Mouse (Mus musculus): ENCODE measurements around the gene Ttc37.

The Ttc37 gene

DNA sequence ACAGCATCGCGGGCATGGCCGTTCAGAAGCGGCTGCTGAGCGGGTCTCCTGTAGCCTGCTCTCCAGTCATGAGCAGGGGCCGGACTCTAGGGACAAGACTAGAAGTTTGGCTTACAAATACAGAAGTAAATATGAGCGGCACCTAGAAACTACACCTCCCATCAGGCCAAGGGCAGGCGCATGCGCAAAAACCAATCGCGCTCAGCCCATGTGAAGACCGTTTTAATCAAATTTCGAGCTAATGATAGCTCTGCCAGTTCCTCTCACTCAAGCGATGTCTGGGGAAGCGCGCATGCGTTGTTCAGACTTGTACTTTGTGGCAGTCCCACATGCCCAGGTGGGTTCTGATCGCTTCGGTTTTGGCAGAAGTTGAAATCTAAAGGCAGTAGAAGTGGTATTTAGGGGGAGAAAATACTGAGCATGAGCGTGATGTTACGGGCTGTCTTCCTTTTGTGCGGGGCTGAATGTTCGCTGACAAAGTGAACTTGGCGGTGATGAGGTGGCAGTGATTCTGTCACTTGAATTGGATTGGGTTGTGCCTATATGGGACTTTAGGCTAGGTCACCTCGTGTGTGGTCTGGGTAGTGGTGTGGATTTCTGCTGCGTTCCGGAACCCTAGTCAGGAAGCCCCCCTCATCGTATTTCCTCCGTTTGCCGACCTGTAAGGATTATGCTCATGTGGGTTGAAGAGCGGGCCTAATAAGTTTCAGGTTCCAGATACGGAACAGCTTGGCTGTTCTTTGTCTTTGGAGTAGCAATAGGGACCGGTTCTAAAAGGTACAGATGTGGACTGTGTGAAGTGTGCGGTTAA, at the start of gene Ttc37, which contains the start of gene Arsk:
Gene Ttc37 (plus strand): TSS at position 242 of the 811 bp plus-strand sequence.
Gene Arsk (minus strand): TSS at position 168 of the 811 bp plus-strand sequence.
- in situ Hi-C loops (cut with MboI; ENCODE audit: unreplicated experiment in 2 of 2): loop anchor here in 1 of 2 experiments (5.0 kb wide), 1 partner anchor 76 kb away; no protein-coding TSS in a partner anchor

- in situ Hi-C loops (cut with MboI; ENCODE audit: unreplicated experiment in 2 of 2): no loop called here
These were observed 42.9 kb upstream of the Ttc37 start for GRCm38 (mm10) chr13:76055391-76056232.

- in situ Hi-C loops (cut with MboI; ENCODE audit: unreplicated experiment in 2 of 2): no loop called here
These were observed 42.2 kb upstream of the Ttc37 start for GRCm38 (mm10) chr13:76056261-76056724.

GRCm38 (mm10) chr13:76056896-76057266, 41.7 kb upstream of the Ttc37 start, which contains the start of gene Gpr150:
Gene Gpr150, minus strand, starts transcription at chr13:76056996.
- in situ Hi-C loops (cut with MboI; ENCODE audit: unreplicated experiment in 2 of 2): no loop called here

GRCm38 (mm10) chr13:76057267-76058069, 41.1 kb upstream of the Ttc37 start:
- in situ Hi-C loops (cut with MboI; ENCODE audit: unreplicated experiment in 2 of 2): no loop called here

- in situ Hi-C loops (cut with MboI; ENCODE audit: unreplicated experiment in 2 of 2): no loop called here
These were observed 38.9 kb upstream of the Ttc37 start for GRCm38 (mm10) chr13:76059591-76059990.

DNA sequence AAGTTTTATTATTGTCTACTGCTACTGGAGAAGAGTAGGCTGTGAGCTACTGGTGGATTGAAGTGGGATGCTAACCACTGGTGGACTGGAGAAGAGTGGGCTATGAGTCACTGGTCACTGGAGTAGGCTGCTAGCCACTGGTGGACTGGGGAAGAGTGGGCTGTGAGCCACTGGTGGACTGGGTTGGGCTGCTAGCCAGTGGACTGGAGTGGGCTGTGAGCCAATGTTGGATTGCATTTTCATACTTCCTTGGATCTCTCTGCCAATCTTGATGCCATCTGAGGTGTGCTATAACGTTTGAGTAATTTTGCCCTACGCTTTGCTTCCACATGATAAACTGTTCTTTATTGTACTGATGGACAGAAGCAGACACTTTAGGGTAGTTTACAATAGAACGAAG, 36.4 kb upstream of the Ttc37 start:
- in situ Hi-C loops (cut with MboI; ENCODE audit: unreplicated experiment in 2 of 2): no loop called here

- in situ Hi-C loops (cut with MboI; ENCODE audit: unreplicated experiment in 2 of 2): no loop called here
These were observed 36.0 kb upstream of the Ttc37 start for GRCm38 (mm10) chr13:76062569-76062968.

GRCm38 (mm10) chr13:76063548-76063947, 35.0 kb upstream of the Ttc37 start:
- in situ Hi-C loops (cut with MboI; ENCODE audit: unreplicated experiment in 2 of 2): no loop called here

DNA sequence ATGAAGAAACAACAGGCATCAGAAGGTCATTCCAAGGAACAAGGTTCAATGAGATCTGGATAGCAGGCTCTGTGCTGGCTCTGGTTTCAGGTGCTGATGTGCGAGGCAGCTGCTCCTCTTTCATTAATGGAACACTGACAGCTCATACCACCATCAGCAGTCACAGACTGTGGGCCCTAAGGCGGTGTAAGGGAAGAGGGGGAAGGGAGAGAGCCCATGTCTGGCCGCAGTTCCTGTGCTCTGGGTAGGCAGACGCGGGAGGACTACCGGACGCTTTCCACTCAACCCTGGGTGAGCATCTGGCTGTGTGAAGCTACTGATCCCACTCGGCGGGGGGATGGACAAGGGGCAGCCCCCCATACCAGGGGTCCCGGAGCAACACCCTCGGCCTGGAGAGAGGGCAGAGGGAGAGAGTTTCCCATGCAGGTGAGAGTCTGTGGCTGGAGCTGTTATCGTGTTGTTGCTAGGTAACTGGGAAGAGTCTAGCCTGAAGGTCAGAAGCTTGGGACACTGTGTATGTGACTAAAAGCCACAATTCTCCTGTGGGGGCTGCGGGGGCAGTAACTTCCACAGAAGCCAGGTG, 34.1 kb upstream of the Ttc37 start:
- in situ Hi-C loops (cut with MboI; ENCODE audit: unreplicated experiment in 2 of 2): no loop called here

- in situ Hi-C loops (cut with MboI; ENCODE audit: unreplicated experiment in 2 of 2): no loop called here
These were observed 24.2 kb upstream of the Ttc37 start for GRCm38 (mm10) chr13:76074323-76074722.

GRCm38 (mm10) chr13:76098116-76098492, 430 bp upstream of the Ttc37 start:
- in situ Hi-C loops (cut with MboI; ENCODE audit: unreplicated experiment in 2 of 2): loop anchor here in 1 of 2 experiments (5.0 kb wide), 1 partner anchor 76 kb away; no protein-coding TSS in a partner anchor

- in situ Hi-C loops (cut with MboI; ENCODE audit: unreplicated experiment in 2 of 2): loop anchor here in 1 of 2 experiments (5.0 to 25.0 kb wide), 3 partner anchors 85 to 1765 kb away; partner anchors contain the start of genes 2210408I21Rik, Rfesd and Slf1
These were observed 3.5 kb downstream of the Ttc37 start for GRCm38 (mm10) chr13:76101989-76102388.

GRCm38 (mm10) chr13:76109069-76109824, 10.7 kb downstream of the Ttc37 start:
- in situ Hi-C loops (cut with MboI; ENCODE audit: unreplicated experiment in 2 of 2): loop anchor here in 1 of 2 experiments (25.0 kb wide), 2 partner anchors 1028 to 1772 kb away; partner anchors contain the start of genes 2210408I21Rik and Slf1

DNA sequence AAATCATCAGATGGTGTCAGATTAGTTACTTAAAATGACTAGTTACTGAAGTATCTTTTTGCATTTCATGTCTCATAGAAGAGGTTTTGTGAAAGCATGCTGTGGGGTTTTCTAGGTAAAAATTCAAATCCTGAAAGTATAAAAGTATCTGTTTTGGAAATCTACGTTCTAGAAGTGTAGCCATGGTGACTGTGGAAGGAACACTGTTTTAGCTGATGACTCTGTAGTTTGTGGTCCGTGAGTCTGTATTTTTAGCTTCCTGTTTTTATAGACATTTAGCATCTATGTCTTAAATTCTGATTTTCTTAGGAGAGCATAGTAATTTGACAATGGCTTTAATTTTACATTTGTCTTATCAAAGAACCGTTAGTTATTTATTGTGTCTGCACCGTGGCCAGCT, 30.3 kb downstream of the Ttc37 start:
- in situ Hi-C loops (cut with MboI; ENCODE audit: unreplicated experiment in 2 of 2): no loop called here

- in situ Hi-C loops (cut with MboI; ENCODE audit: unreplicated experiment in 2 of 2): no loop called here
These were observed 33.9 kb downstream of the Ttc37 start for GRCm38 (mm10) chr13:76132415-76132814.

DNA sequence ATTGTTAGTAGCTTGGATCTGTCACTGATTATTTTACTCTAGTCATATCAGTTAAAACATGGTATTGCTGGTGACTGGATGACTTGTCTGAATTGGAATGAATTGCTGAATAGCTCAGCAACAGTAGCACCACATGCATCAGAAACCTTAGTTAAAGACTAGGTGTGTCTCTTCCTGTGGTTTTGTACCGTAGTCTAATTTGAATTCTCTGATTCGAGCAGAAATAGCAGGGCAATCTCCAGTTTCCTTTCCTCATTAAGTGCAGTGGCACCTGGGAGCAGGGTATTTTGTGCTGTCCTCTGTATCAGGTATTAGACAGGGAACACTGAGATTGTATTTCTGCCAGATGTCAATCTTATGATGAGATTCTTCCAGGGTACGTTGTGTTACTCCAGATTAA, 40.3 kb downstream of the Ttc37 start:
- in situ Hi-C loops (cut with MboI; ENCODE audit: unreplicated experiment in 2 of 2): loop anchor here in 1 of 2 experiments (5.0 kb wide), 1 partner anchor 168 kb away; the partner anchor contains the start of gene Fam81b

- in situ Hi-C loops (cut with MboI; ENCODE audit: unreplicated experiment in 2 of 2): no loop called here
These were observed 42.7 kb downstream of the Ttc37 start for GRCm38 (mm10) chr13:76141117-76141808.

Measured in v-Abl transformed pro-B cells (cell line).